Mouse (Mus musculus) lung, embryonic 15.5 days (tissue): ENCODE results near the gene Rdh16f2. TPM values are rescaled to one million over a fixed set of nuclear protein-coding genes. Genes with fewer than 3 reads are reported as not detected.
A peak's percentile ranks its signal among the peaks of the same experiment; 100 is the strongest.

ENCODE experiments used
- ATAC-seq: fragments of 200-750 bp; cut with Nextera tagmentation; 2 replicates; pipeline ENCODE4 v1.8.0; 2017; ENCODE audit warnings: moderate number of reproducible peaks, borderline replicate concordance; ENCODE audit not compliant: low FRiP score, low TSS enrichment; ENCODE audit errors: extremely low read depth
- H3K27ac ChIP-seq: fragments of 300-500 bp; sonication (generic); 2 replicates; pipeline ENCODE4 v1.5.1; 2015; ENCODE audit warnings: moderate library complexity, mild to moderate bottlenecking, inconsistent platforms
- H3K27me3 ChIP-seq: fragments of 300-500 bp; sonication (generic); 2 replicates; pipeline ENCODE4 v1.6.1; 2015; ENCODE audit warnings: inconsistent platforms
- H3K36me3 ChIP-seq: fragments of 300-500 bp; sonication (generic); 2 replicates; pipeline ENCODE4 v1.6.1; 2015; ENCODE audit warnings: inconsistent platforms
- H3K4me1 ChIP-seq: fragments of 300-500 bp; sonication (generic); 2 replicates; pipeline ENCODE4 v1.6.1; 2015; ENCODE audit warnings: inconsistent platforms
- H3K4me2 ChIP-seq: fragments of 300-500 bp; sonication (generic); 2 replicates; pipeline ENCODE4 v1.6.1; 2015; ENCODE audit warnings: inconsistent platforms, mild to moderate bottlenecking, moderate library complexity
- H3K4me3 ChIP-seq: fragments of 300-500 bp; sonication (generic); 2 replicates; pipeline ENCODE4 v1.5.1; 2015; ENCODE audit warnings: mild to moderate bottlenecking, inconsistent platforms
- H3K9ac ChIP-seq: fragments of 300-500 bp; sonication (generic); 2 replicates; pipeline ENCODE4 v1.6.1; 2015; ENCODE audit warnings: inconsistent platforms
- H3K9me3 ChIP-seq: fragments of 300-500 bp; sonication (generic); 2 replicates; pipeline ENCODE4 v1.6.1; 2016; ENCODE audit warnings: inconsistent platforms
- WGBS: fragments of 180-500 bp; shearing (Covaris S2); methylation state at CpG from one replicate; pipeline ENCODE4 v1.1.7; 2015; 5-methylcytosine and 5-hydroxymethylcytosine counted together
- polyA plus RNA-seq: library from polyadenylated mRNA; unstranded; fragments of >200 nt; fragmentation: Nextera tagmentation; extraction: Ambion mirVana; gene quantifications from 2 replicates; pipeline ENCODE4 v1.2.1, GENCODE M21; 2015

The Rdh16f2 gene
- polyA plus RNA-seq, 1 experiment from 2014 or later: not detected

GRCm38 (mm10) chr10:127856376-127856775, 9.9 kb upstream of the Rdh16f2 start:
- H3K9me3 ChIP-seq: no peaks in the 10 kb centered on the region
- H3K36me3 ChIP-seq: no peaks in the 10 kb centered on the region
- no peak for ATAC-seq
- H3K9ac ChIP-seq: no peak overlapping the region
- no peak overlapping the region for H3K4me3 ChIP-seq
- H3K4me1 ChIP-seq: no peaks in the 10 kb centered on the region
- H3K27me3 ChIP-seq: no peaks in the 10 kb centered on the region
- H3K4me2 ChIP-seq: no peak overlapping the region
- H3K27ac ChIP-seq: no peak overlapping the region

- H3K4me1 ChIP-seq: no peaks in the 10 kb centered on the region
- no peak overlapping the region for H3K4me2 ChIP-seq
- no peaks in the 10 kb centered on the region for H3K9me3 ChIP-seq
- H3K27me3 ChIP-seq: no peaks in the 10 kb centered on the region
- H3K27ac ChIP-seq: no peak overlapping the region
- no peak overlapping the region for H3K9ac ChIP-seq
- H3K36me3 ChIP-seq: no peaks in the 10 kb centered on the region
- no peak for ATAC-seq
- H3K4me3 ChIP-seq: no peak overlapping the region
Observed at GRCm38 (mm10) chr10:127864931-127865330, 1.3 kb upstream of the Rdh16f2 start.

GRCm38 (mm10) chr10:127872484-127872883, 6.2 kb downstream of the Rdh16f2 start:
- H3K4me1 ChIP-seq: peaks cover 2% of the 10 kb centered on the region; the same call in 1 of the 2 replicates
- H3K4me3 ChIP-seq: no peak overlapping the region
- H3K36me3 ChIP-seq: no peaks in the 10 kb centered on the region
- ATAC-seq: no peak
- H3K4me2 ChIP-seq: no peak overlapping the region
- no peak overlapping the region for H3K9ac ChIP-seq
- no peak overlapping the region for H3K27ac ChIP-seq
- H3K9me3 ChIP-seq: no peaks in the 10 kb centered on the region
- WGBS: 57% methylated on average over 4 of the region's 4 CpGs
- H3K27me3 ChIP-seq: no peaks in the 10 kb centered on the region

GRCm38 (mm10) chr10:127877681-127878080, 11.4 kb downstream of the Rdh16f2 start:
- H3K36me3 ChIP-seq: no peaks in the 10 kb centered on the region

GRCm38 (mm10) chr10:127878262-127879057, 12.2 kb downstream of the Rdh16f2 start:
- no peaks in the 10 kb centered on the region for H3K36me3 ChIP-seq
- no peaks in the 10 kb centered on the region for H3K9me3 ChIP-seq
- no peak overlapping the region for H3K27ac ChIP-seq
- H3K9ac ChIP-seq: no peak overlapping the region
- no peaks in the 10 kb centered on the region for H3K27me3 ChIP-seq
- H3K4me1 ChIP-seq: peaks cover 23% of the 10 kb centered on the region
- no peak overlapping the region for H3K4me3 ChIP-seq
- peak; percentile 44; the same call in 1 of the 2 replicates for ATAC-seq
- WGBS: 51% methylated on average over 3 of the region's 3 CpGs
- no peak overlapping the region for H3K4me2 ChIP-seq

More at GRCm38 (mm10) chr10:127877681-127878080, 11.4 kb downstream of the Rdh16f2 start:
- 15% methylated on average over 2 of the region's 2 CpGs for WGBS
- Histone ChIP-seq H3K9me3 (no peaks in the 10 kb centered on the region), H3K4me1 (peaks cover 23% of the 10 kb centered on the region), H3K4me2 (no peak overlapping the region), H3K4me3 (no peak overlapping the region), H3K9ac (no peak overlapping the region), H3K27me3 (no peaks in the 10 kb centered on the region), H3K27ac (no peak overlapping the region)
- peak; percentile 43; the same call in 1 of the 2 replicates for ATAC-seq

GRCm38 (mm10) chr10:127879155-127879688, 12.9 kb downstream of the Rdh16f2 start:
- ATAC-seq: peak; percentile 46; the same call in 1 of the 2 replicates
- Histone ChIP-seq H3K27me3 (no peaks in the 10 kb centered on the region), H3K36me3 (no peaks in the 10 kb centered on the region), H3K4me3 (no peak overlapping the region), H3K4me1 (peaks cover 23% of the 10 kb centered on the region), H3K27ac (no peak overlapping the region), H3K4me2 (no peak overlapping the region), H3K9ac (no peak overlapping the region), H3K9me3 (no peaks in the 10 kb centered on the region)
- 66% methylated on average over 3 of the region's 3 CpGs for WGBS

- WGBS: 82% methylated on average over 4 of the region's 4 CpGs
- no peaks in the 10 kb centered on the region for H3K27me3 ChIP-seq
- no peaks in the 10 kb centered on the region for H3K9me3 ChIP-seq
Observed at GRCm38 (mm10) chr10:127881041-127881440, 14.8 kb downstream of the Rdh16f2 start.

GRCm38 (mm10) chr10:127886551-127886950, 20.3 kb downstream of the Rdh16f2 start:
- H3K27ac ChIP-seq: no peak overlapping the region
- no peak for ATAC-seq
- WGBS: 62% methylated on average over 1 of the region's 1 CpGs
- no peaks in the 10 kb centered on the region for H3K4me1 ChIP-seq
- H3K9me3 ChIP-seq: no peaks in the 10 kb centered on the region
- H3K9ac ChIP-seq: no peak overlapping the region
- H3K4me3 ChIP-seq: no peak overlapping the region
- no peaks in the 10 kb centered on the region for H3K27me3 ChIP-seq
- no peaks in the 10 kb centered on the region for H3K36me3 ChIP-seq
- no peak overlapping the region for H3K4me2 ChIP-seq

More at GRCm38 (mm10) chr10:127881041-127881440, 14.8 kb downstream of the Rdh16f2 start:
- Histone ChIP-seq H3K9ac (no peak overlapping the region), H3K27ac (no peak overlapping the region), H3K4me2 (no peak overlapping the region), H3K36me3 (no peaks in the 10 kb centered on the region), H3K4me1 (peaks cover 23% of the 10 kb centered on the region), H3K4me3 (no peak overlapping the region)
- ATAC-seq: no peak

GRCm38 (mm10) chr10:127886971-127887370, 20.7 kb downstream of the Rdh16f2 start:
- no peak for ATAC-seq
- Histone ChIP-seq H3K27me3 (no peaks in the 10 kb centered on the region), H3K4me3 (no peak overlapping the region), H3K27ac (no peak overlapping the region), H3K9ac (no peak overlapping the region), H3K36me3 (no peaks in the 10 kb centered on the region), H3K4me1 (no peaks in the 10 kb centered on the region), H3K9me3 (no peaks in the 10 kb centered on the region), H3K4me2 (no peak overlapping the region)
- WGBS: 70% methylated on average over 4 of the region's 4 CpGs

- H3K27ac ChIP-seq: no peak within 1 kb of the TSS
- no peaks in the 10 kb centered on the region for H3K36me3 ChIP-seq
- no peak for ATAC-seq
- no peak within 1 kb of the TSS for H3K9ac ChIP-seq
- H3K4me3 ChIP-seq: no peak within 1 kb of the TSS
- no peaks in the 10 kb centered on the region for H3K27me3 ChIP-seq
- no peak within 1 kb of the TSS for H3K4me2 ChIP-seq
- no peaks in the 10 kb centered on the region for H3K9me3 ChIP-seq
- 0 out of 2 replicates have a peak, but pooled peaks cover 2% of the 10 kb centered on the region for H3K4me1 ChIP-seq
Observed at GRCm38 (mm10) chr10:127888605-127889004, 22.3 kb downstream of the Rdh16f2 start, which contains the start of gene Rdh7. Rdh7 (minus strand) TSS chr10:127888817.

GRCm38 (mm10) chr10:127891481-127891880, 25.2 kb downstream of the Rdh16f2 start:
- no peak overlapping the region for H3K4me3 ChIP-seq
- H3K4me2 ChIP-seq: no peak overlapping the region
- 0 out of 2 replicates have a peak, but pooled peaks cover 8% of the 10 kb centered on the region for H3K4me1 ChIP-seq
- H3K9me3 ChIP-seq: no peaks in the 10 kb centered on the region
- no peak overlapping the region for H3K9ac ChIP-seq
- H3K27ac ChIP-seq: no peak overlapping the region
- H3K27me3 ChIP-seq: no peaks in the 10 kb centered on the region
- no peaks in the 10 kb centered on the region for H3K36me3 ChIP-seq
- ATAC-seq: no peak
- 76% methylated on average over 1 of the region's 1 CpGs for WGBS
